Mouse (Mus musculus): Measurements from ENCODE around the gene Baz2b.

DNA sequence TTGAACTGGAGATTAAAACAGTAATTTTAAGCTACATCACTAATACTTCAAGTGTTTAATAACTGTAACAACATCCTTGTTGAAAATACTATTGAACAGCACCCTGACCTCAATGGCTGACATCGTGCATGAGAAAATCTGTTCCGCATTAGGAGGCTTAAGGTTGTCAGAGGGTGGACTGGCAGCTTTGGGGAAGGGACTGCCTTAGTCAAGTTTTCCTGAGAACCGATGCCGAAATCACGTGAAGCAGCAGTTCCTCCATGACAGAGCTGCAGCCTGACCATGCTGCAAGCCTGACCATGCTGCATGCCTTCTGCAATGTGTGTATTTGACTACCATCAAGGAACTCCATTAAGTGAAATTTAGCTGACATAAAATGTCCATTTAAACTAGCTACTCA lies 188.1 kb downstream of the Baz2b start:
- TF ChIP-seq POLR2A (IDR thresholded peaks at IDR 0.05; ENCODE audit: low read depth, low read length) (no peak), CTCF (conservative IDR thresholded peaks at IDR 0.05; ENCODE audit: insufficient read depth, insufficient read length, low read depth, low read length) (no peak)
